Mouse (Mus musculus) bone marrow, adult 2 months (tissue): ENCODE data around the gene Ephb2.

ENCODE experiments used
- CTCF ChIP-seq: fragments of 200-500 bp; IDR thresholded peaks from 2 replicates; pipeline ENCODE4 v1.5.1; 2011; ENCODE audit warnings: low read length, control low read depth; ENCODE audit not compliant: control insufficient read depth, insufficient read depth
- POLR2A ChIP-seq: fragments of 200-500 bp; IDR thresholded peaks from 2 replicates; pipeline ENCODE4 v1.6.1; 2011; ENCODE audit warnings: low read depth, mild to moderate bottlenecking, control low read depth, low read length, borderline replicate concordance; ENCODE audit not compliant: control insufficient read depth

GRCm38 (mm10) chr4:136680641-136681040 is 155.1 kb downstream of the Ephb2 start:
- no peak for TF ChIP-seq CTCF
- no peak for TF ChIP-seq POLR2A
